Comparison of ENCODE assay signal across 8 mouse cellular contexts in the genomic region with DNA sequence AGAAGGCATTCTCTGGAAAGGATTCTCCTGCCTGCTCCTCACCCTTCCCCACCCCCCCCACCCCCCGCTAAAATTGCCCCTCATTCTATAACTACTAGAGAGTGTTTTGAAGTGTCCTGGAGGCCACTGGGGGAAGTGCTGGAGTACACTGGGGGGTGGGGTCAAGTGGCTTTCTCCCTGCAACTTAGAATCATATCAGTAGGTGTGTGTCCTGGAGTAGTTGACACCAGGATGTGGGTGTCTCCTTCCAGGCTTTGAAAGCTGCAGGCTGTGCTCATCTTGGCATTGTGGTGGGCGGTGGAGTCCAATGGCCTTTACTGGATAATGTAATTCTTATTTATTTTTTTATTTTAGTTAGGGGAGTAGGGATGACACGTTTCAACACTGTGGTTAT. TPM values are rescaled to one million over a fixed set of nuclear protein-coding genes. Genes with fewer than 3 reads are reported as not detected.
DNase-seq lines count a peak whose midpoint lies in the region; ATAC-seq and TF ChIP-seq lines count a peak whose summit lies in the region.

No protein-coding gene starts in this region.

- intact Hi-C loops in heart, adult 2 months (cut with DNase I): loop anchor here (2.0 to 10.0 kb wide), 3 partner anchors 232 to 336 kb away; no protein-coding TSS in a partner anchor
- intact Hi-C loops in gastrocnemius, postnatal 36 days (cut with DNase I): no loop called here

- H3K4me3 ChIP-seq in heart, adult 2 months: peak overlapping the region; percentile 76
- H3K4me3 ChIP-seq in midbrain, embryonic 12.5 days: peak overlapping the region; percentile 48

- peak; percentile 26; the same call in 1 of the 2 replicates for TF ChIP-seq CTCF in heart, adult 2 months (IDR thresholded peaks at IDR 0.05)

- peak; percentile 50 for ATAC-seq in midbrain, embryonic 12.5 days (ENCODE audit: low FRiP score, low read depth)

- no peaks in the 10 kb centered on the region for H3K79me2 ChIP-seq in heart, adult 2 months (replicated peaks; ENCODE audit: control insufficient read depth, insufficient read depth, low read length)

- TF ChIP-seq POLR2A in heart, adult 2 months (IDR thresholded peaks at IDR 0.05; ENCODE audit: insufficient read depth, low read depth, low read length): 0 out of 2 replicates have a peak, but pooled peaks have one; percentile 37

- no peaks in the 10 kb centered on the region for H3K9me3 ChIP-seq in midbrain, embryonic 12.5 days

- H3K4me1 ChIP-seq in heart, adult 2 months (ENCODE audit: control insufficient read depth, insufficient read depth, low read length): peaks cover 4% of the 10 kb centered on the region
- H3K4me1 ChIP-seq in midbrain, embryonic 12.5 days: peaks cover 5% of the 10 kb centered on the region; the same call in 1 of the 2 replicates

- H3K27me3 ChIP-seq in heart, adult 2 months (ENCODE audit: control insufficient read depth, insufficient read depth, low read length): no peaks in the 10 kb centered on the region
- no peaks in the 10 kb centered on the region for H3K27me3 ChIP-seq in midbrain, embryonic 12.5 days

- H3K27ac ChIP-seq in heart, adult 2 months: peak overlapping the region; percentile 81
- no peak overlapping the region for H3K27ac ChIP-seq in midbrain, embryonic 12.5 days (replicated peaks)

- peaks cover 6% of the 10 kb centered on the region for H3K36me3 ChIP-seq in heart, adult 2 months (ENCODE audit: control insufficient read depth, insufficient read depth, low read length)
- H3K36me3 ChIP-seq in midbrain, embryonic 12.5 days: no peaks in the 10 kb centered on the region

- TF ChIP-seq EP300 in heart, adult 2 months (IDR thresholded peaks at IDR 0.05; ENCODE audit: insufficient read depth, low read depth, low read length): 0 out of 2 replicates have a peak, but pooled peaks have one; percentile 34

- DNase-seq in heart, adult 11 months: peak; percentile 94
- no peak for DNase-seq in heart, postnatal 4 days
- peak in 1 of 2 experiments; percentile 20 for DNase-seq in heart, adult 2 months
- DNase-seq in kidney, postnatal 36 days: peak; percentile 15 to 21
- DNase-seq in gastrocnemius, postnatal 36 days: no peak
- DNase-seq in thymus, postnatal 14 days: no peak
- DNase-seq in natural killer cell, adult 2 months (ENCODE audit: low spot score in 2 of 2): no peak

- WGBS in heart, adult 2 months: 25% methylated on average over 3 of the region's 3 CpGs
- WGBS in midbrain, embryonic 12.5 days: 57% methylated on average over 3 of the region's 3 CpGs

- peak overlapping the region; percentile 73 for H3K4me2 ChIP-seq in midbrain, embryonic 12.5 days (replicated peaks)

- H3K9ac ChIP-seq in heart, adult 2 months (ENCODE audit: low read depth, low read length): no peak overlapping the region; the same call in 1 of the 2 replicates
- no peak overlapping the region; the same call in 1 of the 2 replicates for H3K9ac ChIP-seq in midbrain, embryonic 12.5 days (replicated peaks)

RNA-seq across cellular contexts. Expression of a gene that starts 0.7 kb away (rescaled TPM):
- 1 to 10 TPM; 6.6 to 8.6 TPM for total RNA-seq in heart, postnatal 4 days (2021)
- total RNA-seq in heart, adult 2 months (2021): 10 to 100 TPM; 10.6 to 13.1 TPM
- polyA plus RNA-seq in heart, adult 2 months (2012; rRNA removed): 4.1 and 8.0 TPM in 2 replicates
- polyA plus RNA-seq in midbrain, embryonic 12.5 days (2016; fragmentation: Nextera tagmentation; extraction: Ambion mirVana): 1.7 and 2.4 TPM in 2 replicates
- total RNA-seq in gastrocnemius, postnatal 36 days (2021): 1 to 10 TPM; 3.6 to 4.5 TPM

Comparison
In these comparisons a context has a peak if more than half of its experiments do, and no peak if none do; other contexts are left out.
1. DNase-seq: peak in heart, adult 11 months (single experiment) and kidney, postnatal 36 days (2 of 2); none in heart, postnatal 4 days (single experiment), gastrocnemius, postnatal 36 days (0 of 2), thymus, postnatal 14 days (single experiment) and natural killer cell, adult 2 months (0 of 2).